Mouse (Mus musculus): Measurements from ENCODE around the gene Gm11492. TPM values are rescaled to one million over a fixed set of nuclear protein-coding genes. Genes with fewer than 3 reads are reported as not detected.

Gm11492 gene
- total RNA-seq (2021): not detected in 2 replicates
- long read RNA-seq: 0 reads

- DNase-seq: no peak
These were observed at the start of gene Gm11492 for GRCm38 (mm10) chr11:87566501-87566900. TSS of gene Gm11492 (plus strand) at chr11:87566653.

GRCm38 (mm10) chr11:87519260-87519659 is 47.2 kb upstream of the Gm11492 start:
- DNase-seq: peak; percentile 15

- DNase-seq: no peak
These were observed 43.0 kb upstream of the Gm11492 start for GRCm38 (mm10) chr11:87523466-87523865.

GRCm38 (mm10) chr11:87523967-87524366 is 42.5 kb upstream of the Gm11492 start:
- no peak for DNase-seq

GRCm38 (mm10) chr11:87524780-87525179 is 41.7 kb upstream of the Gm11492 start:
- DNase-seq: no peak

- no peak for DNase-seq
These were observed 39.1 kb upstream of the Gm11492 start for GRCm38 (mm10) chr11:87527364-87527763.

GRCm38 (mm10) chr11:87527990-87528389 is 38.5 kb upstream of the Gm11492 start:
- no peak for DNase-seq

- DNase-seq: no peak
These were observed 34.8 kb upstream of the Gm11492 start for GRCm38 (mm10) chr11:87531695-87532094.

- no peak for DNase-seq
These were observed 24.2 kb upstream of the Gm11492 start for GRCm38 (mm10) chr11:87542285-87542684.

GRCm38 (mm10) chr11:87542906-87543305 is 23.5 kb upstream of the Gm11492 start:
- no peak for DNase-seq

GRCm38 (mm10) chr11:87553342-87553741 is 13.1 kb upstream of the Gm11492 start:
- DNase-seq: no peak

GRCm38 (mm10) chr11:87554386-87554785 is 12.1 kb upstream of the Gm11492 start:
- no peak for DNase-seq

- DNase-seq: no peak
These were observed 11.2 kb upstream of the Gm11492 start for GRCm38 (mm10) chr11:87555106-87555703.

- no peak for DNase-seq
These were observed 5.2 kb upstream of the Gm11492 start for GRCm38 (mm10) chr11:87561208-87561607.

- no peak for DNase-seq
These were observed 2.0 kb downstream of the Gm11492 start, which contains the start of gene Sept4 for GRCm38 (mm10) chr11:87568255-87568953. TSS of gene Sept4 (plus strand) at chr11:87568903.

- DNase-seq: no peak
These were observed 4.3 kb downstream of the Gm11492 start for GRCm38 (mm10) chr11:87570743-87571142.

GRCm38 (mm10) chr11:87571361-87571950 is 5.0 kb downstream of the Gm11492 start:
- DNase-seq: no peak

- no peak for DNase-seq
These were observed 7.3 kb downstream of the Gm11492 start for GRCm38 (mm10) chr11:87573751-87574150.

- DNase-seq: no peak
These were observed 8.2 kb downstream of the Gm11492 start for GRCm38 (mm10) chr11:87574520-87575180.

GRCm38 (mm10) chr11:87577601-87578248 is 11.3 kb downstream of the Gm11492 start:
- no peak for DNase-seq

- peak; percentile 82 for DNase-seq
These were observed 12.0 kb downstream of the Gm11492 start for GRCm38 (mm10) chr11:87578249-87578962.

Measured in adrenal gland, postnatal 25 days (tissue).